8 mouse cellular contexts compared by ENCODE assay signal in genomic region chr11:60185396-60186231, GRCm38 (mm10). TPM values are rescaled to one million over a fixed set of nuclear protein-coding genes. Genes with fewer than 3 reads are reported as not detected.
DNase-seq lines count a peak whose midpoint lies in the region; ATAC-seq and TF ChIP-seq lines count a peak whose summit lies in the region.

No protein-coding gene starts in this region.

- DNase-seq in kidney, postnatal 36 days = no peak
- DNase-seq in gastrocnemius, postnatal 14 days = no peak

- no peak overlapping the region for H3K4me3 ChIP-seq in intestine, embryonic 16.5 days (ENCODE audit: low read length)
- no peak overlapping the region for H3K4me3 ChIP-seq in intestine, embryonic 15.5 days (replicated peaks)
- H3K4me3 ChIP-seq in bone marrow, adult 2 months (replicated peaks; ENCODE audit: control insufficient read depth, low read depth, low read length) = peak overlapping the region; percentile 39
- no peak overlapping the region for H3K4me3 ChIP-seq in heart, embryonic 15.5 days
- 0 out of 2 replicates have a peak overlapping the region, but pooled peaks have one; percentile 5 for H3K4me3 ChIP-seq in liver, embryonic 15.5 days (replicated peaks)
- no peak overlapping the region for H3K4me3 ChIP-seq in neural tube, embryonic 13.5 days

- H3K4me2 ChIP-seq in intestine, embryonic 16.5 days (ENCODE audit: low read depth, low read length) = no peak overlapping the region
- no peak overlapping the region for H3K4me2 ChIP-seq in intestine, embryonic 15.5 days (replicated peaks)
- 0 out of 2 replicates have a peak overlapping the region, but pooled peaks have one; percentile 9 for H3K4me2 ChIP-seq in heart, embryonic 15.5 days
- H3K4me2 ChIP-seq in liver, embryonic 15.5 days = peak overlapping the region; percentile 41
- H3K4me2 ChIP-seq in neural tube, embryonic 13.5 days = peak overlapping the region; percentile 13; the same call in 1 of the 2 replicates

- H3K27ac ChIP-seq in intestine, embryonic 16.5 days (ENCODE audit: low read length) = peak overlapping the region; percentile 18
- no peak overlapping the region for H3K27ac ChIP-seq in intestine, embryonic 15.5 days
- no peak overlapping the region; the same call in 1 of the 2 replicates for H3K27ac ChIP-seq in bone marrow, adult 2 months (ENCODE audit: control insufficient read depth, insufficient read depth, low read depth, low read length, poor library complexity)
- H3K27ac ChIP-seq in heart, embryonic 15.5 days = peak overlapping the region; percentile 42; the same call in 1 of the 2 replicates
- H3K27ac ChIP-seq in liver, embryonic 15.5 days (replicated peaks) = no peak overlapping the region
- H3K27ac ChIP-seq in neural tube, embryonic 13.5 days (replicated peaks) = peak overlapping the region; percentile 95

- no peak for ATAC-seq in intestine, embryonic 16.5 days
- no peak for ATAC-seq in intestine, embryonic 15.5 days
- no peak for ATAC-seq in heart, embryonic 15.5 days (replicated peaks; ENCODE audit: insufficient number of reproducible peaks, insufficient read depth, low FRiP score, low read depth)
- peak; percentile 26; the same call in 1 of the 2 replicates for ATAC-seq in liver, embryonic 15.5 days (ENCODE audit: insufficient read depth)
- ATAC-seq in neural tube, embryonic 13.5 days (ENCODE audit: low read depth) = peak; percentile 11; the same call in 1 of the 2 replicates

- H3K36me3 ChIP-seq in intestine, embryonic 16.5 days (ENCODE audit: control insufficient read depth, insufficient read depth, low read length) = peaks cover 14% of the 10 kb centered on the region
- peaks cover 48% of the 10 kb centered on the region for H3K36me3 ChIP-seq in intestine, embryonic 15.5 days
- H3K36me3 ChIP-seq in heart, embryonic 15.5 days = peaks cover 48% of the 10 kb centered on the region
- peaks cover 50% of the 10 kb centered on the region for H3K36me3 ChIP-seq in liver, embryonic 15.5 days (replicated peaks)
- peaks cover 57% of the 10 kb centered on the region for H3K36me3 ChIP-seq in neural tube, embryonic 13.5 days

- peaks cover 61% of the 10 kb centered on the region for H3K4me1 ChIP-seq in intestine, embryonic 16.5 days (ENCODE audit: control insufficient read depth, insufficient read depth, low read length)
- H3K4me1 ChIP-seq in intestine, embryonic 15.5 days (replicated peaks) = peaks cover 64% of the 10 kb centered on the region
- peaks cover 7% of the 10 kb centered on the region for H3K4me1 ChIP-seq in bone marrow, adult 2 months (ENCODE audit: control insufficient read depth, insufficient read depth, low read length)
- peaks cover 73% of the 10 kb centered on the region for H3K4me1 ChIP-seq in heart, embryonic 15.5 days (replicated peaks)
- peaks cover 57% of the 10 kb centered on the region for H3K4me1 ChIP-seq in liver, embryonic 15.5 days (replicated peaks)
- peaks cover 83% of the 10 kb centered on the region for H3K4me1 ChIP-seq in neural tube, embryonic 13.5 days (replicated peaks)

- no peaks in the 10 kb centered on the region for H3K9me3 ChIP-seq in intestine, embryonic 16.5 days (ENCODE audit: control insufficient read depth, low read length)
- H3K9me3 ChIP-seq in intestine, embryonic 15.5 days = no peaks in the 10 kb centered on the region
- H3K9me3 ChIP-seq in heart, embryonic 15.5 days (replicated peaks) = no peaks in the 10 kb centered on the region
- no peaks in the 10 kb centered on the region for H3K9me3 ChIP-seq in liver, embryonic 15.5 days (replicated peaks)
- H3K9me3 ChIP-seq in neural tube, embryonic 13.5 days = no peaks in the 10 kb centered on the region

- intact Hi-C loops in gastrocnemius, postnatal 14 days (cut with DNase I; ENCODE audit: low total_unique reads) = loop anchor here (5.0 kb wide), 1 partner anchor 78 kb away; the partner anchor contains the start of gene Rai1

- H3K27me3 ChIP-seq in intestine, embryonic 16.5 days (replicated peaks; ENCODE audit: control insufficient read depth, insufficient read depth, low read length) = no peaks in the 10 kb centered on the region
- H3K27me3 ChIP-seq in intestine, embryonic 15.5 days (replicated peaks) = no peaks in the 10 kb centered on the region
- H3K27me3 ChIP-seq in heart, embryonic 15.5 days = no peaks in the 10 kb centered on the region
- H3K27me3 ChIP-seq in liver, embryonic 15.5 days = no peaks in the 10 kb centered on the region
- no peaks in the 10 kb centered on the region for H3K27me3 ChIP-seq in neural tube, embryonic 13.5 days

- peak overlapping the region; percentile 19; the same call in 1 of the 2 replicates for H3K9ac ChIP-seq in intestine, embryonic 16.5 days (ENCODE audit: low read depth, low read length)
- H3K9ac ChIP-seq in intestine, embryonic 15.5 days = no peak overlapping the region
- H3K9ac ChIP-seq in heart, embryonic 15.5 days = 0 out of 2 replicates have a peak overlapping the region, but pooled peaks have one; percentile 2
- H3K9ac ChIP-seq in liver, embryonic 15.5 days = no peak overlapping the region
- H3K9ac ChIP-seq in neural tube, embryonic 13.5 days = peak overlapping the region; percentile 67

- TF ChIP-seq POLR2A in bone marrow, adult 2 months (IDR thresholded peaks at IDR 0.05; ENCODE audit: borderline replicate concordance, control insufficient read depth, low read depth, low read length) = peak; percentile 9; the same call in 1 of the 2 replicates

- WGBS in intestine, embryonic 16.5 days = 68% methylated on average over 20 of the region's 20 CpGs
- WGBS in intestine, embryonic 15.5 days = 73% methylated on average over 20 of the region's 20 CpGs
- WGBS in bone marrow, adult 2 months = 16% methylated on average over 20 of the region's 20 CpGs
- WGBS in heart, embryonic 15.5 days = 65% methylated on average over 20 of the region's 20 CpGs
- 47% methylated on average over 20 of the region's 20 CpGs for WGBS in liver, embryonic 15.5 days (ENCODE audit: insufficient replicate concordance)
- WGBS in neural tube, embryonic 13.5 days = 77% methylated on average over 20 of the region's 20 CpGs

- no peak for TF ChIP-seq CTCF in bone marrow, adult 2 months (IDR thresholded peaks at IDR 0.05; ENCODE audit: control insufficient read depth, insufficient read depth, low read length)

RNA-seq across cellular contexts. Expression of gene Srebf1, which starts 36.8 kb away (rescaled TPM):
- 81.0 and 95.2 TPM in 2 replicates for polyA plus RNA-seq in intestine, embryonic 16.5 days (2015; fragmentation: Nextera tagmentation; extraction: Ambion mirVana)
- polyA plus RNA-seq in intestine, embryonic 15.5 days (2015; fragmentation: Nextera tagmentation; extraction: Ambion mirVana) = 89.5 and 108 TPM in 2 replicates
- polyA plus RNA-seq in bone marrow, adult 2 months (2011; ENCODE audit: insufficient read depth, insufficient read length, low replicate concordance, missing spikeins) = 17.7 and 37.3 TPM in 2 replicates
- polyA plus RNA-seq in heart, embryonic 15.5 days (2015; fragmentation: Nextera tagmentation; extraction: Ambion mirVana) = 36.5 and 61.1 TPM in 2 replicates
- polyA plus RNA-seq in liver, embryonic 15.5 days (2015; fragmentation: Nextera tagmentation; extraction: Ambion mirVana) = 53.5 and 60.6 TPM in 2 replicates
- 30.6 and 38.5 TPM in 2 replicates for polyA plus RNA-seq in neural tube, embryonic 13.5 days (2015; fragmentation: Nextera tagmentation; extraction: Ambion mirVana)
- total RNA-seq in gastrocnemius, postnatal 14 days (2021) = 10 to 100 TPM; 20.9 to 24.5 TPM

Comparison
In these comparisons a context has a peak if more than half of its experiments do, and no peak if none do; other contexts are left out.
1. H3K27ac ChIP-seq: peak in intestine, embryonic 16.5 days (single experiment), heart, embryonic 15.5 days (single experiment) and neural tube, embryonic 13.5 days (single experiment); none in intestine, embryonic 15.5 days (single experiment), bone marrow, adult 2 months (single experiment) and liver, embryonic 15.5 days (single experiment).
2. H3K9ac ChIP-seq: peak in intestine, embryonic 16.5 days (single experiment), heart, embryonic 15.5 days (single experiment) and neural tube, embryonic 13.5 days (single experiment); none in intestine, embryonic 15.5 days (single experiment) and liver, embryonic 15.5 days (single experiment).
3. ATAC-seq: peak in liver, embryonic 15.5 days (single experiment) and neural tube, embryonic 13.5 days (single experiment); none in intestine, embryonic 16.5 days (single experiment), intestine, embryonic 15.5 days (single experiment) and heart, embryonic 15.5 days (single experiment).
4. H3K4me2 ChIP-seq: peak in heart, embryonic 15.5 days (single experiment), liver, embryonic 15.5 days (single experiment) and neural tube, embryonic 13.5 days (single experiment); none in intestine, embryonic 16.5 days (single experiment) and intestine, embryonic 15.5 days (single experiment).
5. H3K4me3 ChIP-seq: peak in bone marrow, adult 2 months (single experiment) and liver, embryonic 15.5 days (single experiment); none in intestine, embryonic 16.5 days (single experiment), intestine, embryonic 15.5 days (single experiment), heart, embryonic 15.5 days (single experiment) and neural tube, embryonic 13.5 days (single experiment).